Mouse (Mus musculus) MEL (cell line): Measurements from ENCODE around the gene Ankrd45. TPM values are rescaled to one million over a fixed set of nuclear protein-coding genes. Genes with fewer than 3 reads are reported as not detected.
A peak's percentile ranks its signal among the peaks of the same experiment; 100 is the strongest.

ENCODE experiments used
- DNase-seq: peaks from one replicate; pipeline ENCODE4 v3.0.0; 2011; ENCODE audit warnings: low read depth, low spot score
- H3K27ac ChIP-seq: 2 replicates; pipeline ENCODE4 v1.5.1; 2012; ENCODE audit warnings: low read depth, mild to moderate bottlenecking, control low read depth, low read length, moderate library complexity; ENCODE audit not compliant: control insufficient read depth
- H3K27me3 ChIP-seq, 2 experiments: fragments of 150-350 bp in 1 of 2; sonication (generic) in 1 of 2; 2 replicates each; pipeline ENCODE4 v1.6.1; 2012; ENCODE audit warnings: low read length in 2 of 2, mild to moderate bottlenecking in 2 of 2, improper control_type of control experiment in 1 of 2, moderate library complexity in 1 of 2; ENCODE audit not compliant: insufficient read depth in 2 of 2, control insufficient read depth in 1 of 2
- H3K36me3 ChIP-seq, 2 experiments: 2 replicates each; pipeline ENCODE4 v1.6.1; 2012 to 2014; ENCODE audit warnings: low read length in 2 of 2, improper control_type of control experiment in 1 of 2, inconsistent platforms in 1 of 2, mild to moderate bottlenecking in 1 of 2; ENCODE audit not compliant: insufficient read depth in 2 of 2, control insufficient read depth in 1 of 2
- H3K4me1 ChIP-seq, 2 experiments: fragments of 150-350 bp in 1 of 2; sonication (generic) in 1 of 2; 2 replicates each; pipeline ENCODE4 v1.6.1; 2012; ENCODE audit warnings: low read length in 2 of 2, improper control_type of control experiment in 1 of 2, mild to moderate bottlenecking in 1 of 2; ENCODE audit not compliant: insufficient read depth in 2 of 2, control insufficient read depth in 1 of 2
- H3K4me3 ChIP-seq, 2 experiments: fragments of 150-350 bp in 1 of 2; sonication (generic) in 1 of 2; 2 replicates each; pipeline ENCODE4 v1.5.1; 2012; ENCODE audit warnings: low read depth in 2 of 2, low read length in 2 of 2, mild to moderate bottlenecking in 2 of 2, moderate library complexity in 2 of 2, control low read depth in 1 of 2, improper control_type of control experiment in 1 of 2; ENCODE audit not compliant: control insufficient read depth in 1 of 2, insufficient read depth in 1 of 2
- H3K79me2 ChIP-seq: 2 replicates; pipeline ENCODE4 v1.6.1; 2012; ENCODE audit warnings: mild to moderate bottlenecking, low read length, moderate library complexity; ENCODE audit not compliant: control insufficient read depth, poor library complexity, insufficient read depth
- H3K9ac ChIP-seq: 2 replicates; pipeline ENCODE4 v1.6.1; 2012; ENCODE audit warnings: low read depth, mild to moderate bottlenecking, control low read depth, low read length, moderate library complexity; ENCODE audit not compliant: control insufficient read depth, poor library complexity, severe bottlenecking
- H3K9me3 ChIP-seq: fragments of 150-350 bp; sonication (generic); replicated peaks from 2 replicates; pipeline ENCODE4 v1.6.1; 2012; ENCODE audit warnings: mild to moderate bottlenecking, low read length, improper control_type of control experiment, moderate library complexity; ENCODE audit not compliant: insufficient read depth
- BHLHE40 ChIP-seq: IDR thresholded peaks from 2 replicates; pipeline ENCODE4 v1.6.1; 2012; ENCODE audit warnings: low read depth, mild to moderate bottlenecking, inconsistent platforms, low read length, improper control_type of control experiment, borderline replicate concordance
- CHD1 ChIP-seq: IDR thresholded peaks from 2 replicates; pipeline ENCODE4 v1.6.1; 2012; ENCODE audit warnings: low read depth, mild to moderate bottlenecking, inconsistent platforms, low read length, improper control_type of control experiment
- CHD2 ChIP-seq: IDR thresholded peaks from 2 replicates; pipeline ENCODE4 v1.6.1; 2011; ENCODE audit warnings: low read length, improper control_type of control experiment
- CTCF ChIP-seq, 3 experiments: IDR thresholded peaks in 2 of 3; conservative IDR thresholded peaks in 1 of 3; 2 replicates each; pipeline ENCODE4 v1.5.1; 2011 to 2012; ENCODE audit warnings: low read length in 3 of 3, low read depth in 2 of 3, mild to moderate bottlenecking in 2 of 3, improper control_type of control experiment in 1 of 3, inconsistent platforms in 1 of 3, mixed read lengths in 1 of 3, moderate library complexity in 1 of 3; ENCODE audit not compliant: control insufficient read depth in 1 of 3, insufficient read depth in 1 of 3, poor library complexity in 1 of 3, severe bottlenecking in 1 of 3
- E2F4 ChIP-seq: IDR thresholded peaks from 2 replicates; pipeline ENCODE4 v1.6.1; 2011; ENCODE audit warnings: low read depth, low read length, improper control_type of control experiment, borderline replicate concordance
- ELF1 ChIP-seq: IDR thresholded peaks from 2 replicates; pipeline ENCODE4 v1.6.1; 2014; ENCODE audit warnings: low read depth, mild to moderate bottlenecking, inconsistent platforms, low read length, improper control_type of control experiment, moderate library complexity
- EP300 ChIP-seq, 2 experiments: IDR thresholded peaks; 2 replicates each; pipeline ENCODE4 v1.6.1; 2011; ENCODE audit warnings: improper control_type of control experiment in 2 of 2, low read length in 2 of 2, low read depth in 1 of 2, mild to moderate bottlenecking in 1 of 2
- ETS1 ChIP-seq: IDR thresholded peaks from 2 replicates; pipeline ENCODE4 v1.6.1; 2012; ENCODE audit warnings: low read depth, mild to moderate bottlenecking, inconsistent platforms, low read length, improper control_type of control experiment, moderate library complexity
- GABPA ChIP-seq: IDR thresholded peaks from 2 replicates; pipeline ENCODE4 v1.6.1; 2012; ENCODE audit warnings: low read depth, mild to moderate bottlenecking, inconsistent platforms, low read length, improper control_type of control experiment, moderate library complexity
- HCFC1 ChIP-seq: IDR thresholded peaks from 2 replicates; pipeline ENCODE4 v1.6.1; 2012; ENCODE audit warnings: low read depth, mild to moderate bottlenecking, inconsistent platforms, low read length, improper control_type of control experiment, moderate library complexity
- JUND ChIP-seq: IDR thresholded peaks from 2 replicates; pipeline ENCODE4 v1.6.1; 2011; ENCODE audit warnings: low read depth, mild to moderate bottlenecking, improper control_type of control experiment, low read length
- KAT2A ChIP-seq: conservative IDR thresholded peaks from 2 replicates; pipeline ENCODE4 v1.6.1; 2012; ENCODE audit warnings: low read depth, low read length, improper control_type of control experiment, inconsistent platforms
- MAFK ChIP-seq: IDR thresholded peaks from 2 replicates; pipeline ENCODE4 v1.6.1; 2011; ENCODE audit warnings: low read depth, mild to moderate bottlenecking, low read length, improper control_type of control experiment, borderline replicate concordance
- MAX ChIP-seq: IDR thresholded peaks from 2 replicates; pipeline ENCODE4 v1.6.1; 2011; ENCODE audit warnings: low read length, improper control_type of control experiment
- MAZ ChIP-seq: IDR thresholded peaks from 2 replicates; pipeline ENCODE4 v1.6.1; 2012; ENCODE audit warnings: low read depth, mild to moderate bottlenecking, inconsistent platforms, low read length, improper control_type of control experiment
- MEF2A ChIP-seq: IDR thresholded peaks from 2 replicates; pipeline ENCODE4 v1.6.1; 2014; ENCODE audit warnings: low read depth, mild to moderate bottlenecking, inconsistent platforms, low read length, improper control_type of control experiment; ENCODE audit not compliant: poor library complexity, insufficient replicate concordance, severe bottlenecking; ENCODE audit errors: extremely low read depth
- MXI1 ChIP-seq: IDR thresholded peaks from 2 replicates; pipeline ENCODE4 v1.6.1; 2011; ENCODE audit warnings: mild to moderate bottlenecking, low read depth, low read length, improper control_type of control experiment
- MYB ChIP-seq: IDR thresholded peaks from 2 replicates; pipeline ENCODE4 v1.6.1; 2011; ENCODE audit warnings: mild to moderate bottlenecking, low read depth, low read length, improper control_type of control experiment
- MYC ChIP-seq: IDR thresholded peaks from 2 replicates; pipeline ENCODE4 v1.6.1; 2011; ENCODE audit warnings: low read depth, mild to moderate bottlenecking, low read length, improper control_type of control experiment, moderate library complexity
- NELFE ChIP-seq: IDR thresholded peaks from 2 replicates; pipeline ENCODE4 v1.6.1; 2011; ENCODE audit warnings: low read depth, low read length, improper control_type of control experiment
- POLR2A ChIP-seq, 2 experiments: IDR thresholded peaks; 2 replicates each; pipeline ENCODE4 v1.6.1; 2011 to 2012; ENCODE audit warnings: low read length in 2 of 2, mild to moderate bottlenecking in 2 of 2, control low read depth in 1 of 2, improper control_type of control experiment in 1 of 2, low read depth in 1 of 2, moderate library complexity in 1 of 2; ENCODE audit not compliant: control insufficient read depth in 1 of 2, insufficient read depth in 1 of 2, poor library complexity in 1 of 2
- POLR2AphosphoS2 ChIP-seq: IDR thresholded peaks from 2 replicates; pipeline ENCODE4 v1.6.1; 2011; ENCODE audit warnings: low read length, improper control_type of control experiment
- RAD21 ChIP-seq: IDR thresholded peaks from 2 replicates; pipeline ENCODE4 v1.6.1; 2011; ENCODE audit warnings: mild to moderate bottlenecking, low read depth, low read length, improper control_type of control experiment
- RCOR1 ChIP-seq: IDR thresholded peaks from 2 replicates; pipeline ENCODE4 v1.6.1; 2012; ENCODE audit warnings: low read depth, mild to moderate bottlenecking, inconsistent platforms, low read length, improper control_type of control experiment
- SIN3A ChIP-seq: IDR thresholded peaks from 2 replicates; pipeline ENCODE4 v1.6.1; 2012; ENCODE audit warnings: low read length, improper control_type of control experiment, inconsistent platforms
- SMC3 ChIP-seq: IDR thresholded peaks from 2 replicates; pipeline ENCODE4 v1.6.1; 2011; ENCODE audit warnings: low read depth, low read length, improper control_type of control experiment
- TAL1 ChIP-seq: IDR thresholded peaks from 2 replicates; pipeline ENCODE4 v1.6.1; 2012; ENCODE audit warnings: mild to moderate bottlenecking, inconsistent platforms, low read length, moderate library complexity, mixed read lengths
- TBP ChIP-seq: IDR thresholded peaks from 2 replicates; pipeline ENCODE4 v1.8.0; 2011; ENCODE audit warnings: low read depth, low read length, improper control_type of control experiment
- TCF12 ChIP-seq: IDR thresholded peaks from 2 replicates; pipeline ENCODE4 v1.6.1; 2014; ENCODE audit warnings: low read depth, mild to moderate bottlenecking, inconsistent platforms, low read length, improper control_type of control experiment, moderate library complexity
- UBTF ChIP-seq: IDR thresholded peaks from 2 replicates; pipeline ENCODE4 v1.6.1; 2012; ENCODE audit warnings: low read depth, mild to moderate bottlenecking, inconsistent platforms, low read length, improper control_type of control experiment, moderate library complexity, borderline replicate concordance; ENCODE audit not compliant: insufficient read depth
- USF2 ChIP-seq, 2 experiments: IDR thresholded peaks; 2 replicates each; pipeline ENCODE4 v1.6.1; 2011 to 2012; ENCODE audit warnings: improper control_type of control experiment in 2 of 2, low read length in 2 of 2, borderline replicate concordance in 1 of 2, inconsistent platforms in 1 of 2, low read depth in 1 of 2, mild to moderate bottlenecking in 1 of 2; ENCODE audit not compliant: insufficient read depth in 1 of 2
- ZC3H11A ChIP-seq: IDR thresholded peaks from 2 replicates; pipeline ENCODE4 v1.6.1; 2012; ENCODE audit warnings: low read depth, mild to moderate bottlenecking, inconsistent platforms, low read length, improper control_type of control experiment
- ZKSCAN1 ChIP-seq: IDR thresholded peaks from 2 replicates; pipeline ENCODE4 v1.6.1; 2012; ENCODE audit warnings: low read depth, mild to moderate bottlenecking, inconsistent platforms, low read length, improper control_type of control experiment, moderate library complexity
- ZMIZ1 ChIP-seq: IDR thresholded peaks from 2 replicates; pipeline ENCODE4 v1.6.1; 2012; ENCODE audit warnings: low read depth, mild to moderate bottlenecking, inconsistent platforms, low read length, improper control_type of control experiment, moderate library complexity
- ZNF384 ChIP-seq: IDR thresholded peaks from 2 replicates; pipeline ENCODE4 v1.6.1; 2012; ENCODE audit warnings: low read depth, mild to moderate bottlenecking, inconsistent platforms, low read length, improper control_type of control experiment
- polyA plus RNA-seq, 2 experiments: library from polyadenylated mRNA; stranded (reverse) in 1 of 2; unstranded in 1 of 2; fragments of >175 nt in 1 of 2; fragments of >200 nt in 1 of 2; gene quantifications; 2 replicates each; pipeline versions ENCODE4 v1.2.1 to v1.2.4; 2012; ENCODE audit warnings: low replicate concordance in 2 of 2, low read depth in 1 of 2; ENCODE audit not compliant: insufficient read length in 2 of 2, insufficient read depth in 1 of 2, missing spikeins in 1 of 2
- total RNA-seq: library from RNA; depleted of rRNA; stranded (reverse); fragments of 300-350 nt; gene quantifications from 2 replicates; pipeline ENCODE4 v1.2.3, GENCODE M21; 2012

Ankrd45 gene
- total and polyA plus RNA-seq, 3 experiments, result not detected

GRCm38 (mm10) chr1:161170651-161171050 is 28.2 kb downstream of the Ankrd45 start (continued):
- no peak for TF ChIP-seq CHD1
- TF ChIP-seq ELF1, result no peak
- no peak; the same call in 1 of the 2 replicates for TF ChIP-seq SIN3A
- peak; percentile 49; the same call in 1 of the 2 replicates for TF ChIP-seq BHLHE40
- no peak for TF ChIP-seq ZNF384
- peak; percentile 71 for TF ChIP-seq SMC3
- 0 out of 2 replicates have a peak, but pooled peaks have one; percentile 6 for TF ChIP-seq TCF12
- TF ChIP-seq EP300 (IDR thresholded peaks at IDR 0.05; ENCODE audit: low read depth in 1 of 2, low read length in 2 of 2), result no peak
- no peak for TF ChIP-seq POLR2A (IDR thresholded peaks at IDR 0.05; ENCODE audit: control insufficient read depth in 1 of 2, insufficient read depth in 1 of 2, low read depth in 1 of 2, low read length in 2 of 2, poor library complexity in 1 of 2)
- TF ChIP-seq ZKSCAN1, result no peak
- TF ChIP-seq MEF2A, result no peak
- no peak for TF ChIP-seq ZMIZ1
- TF ChIP-seq GABPA, result no peak
- TF ChIP-seq ZC3H11A, result peak; percentile 54
- peak in 2 of 3 experiments; percentile 76 to 90; a peak in 5 of 6 replicates for TF ChIP-seq CTCF (IDR thresholded peaks at IDR 0.05 in 2 of 3, conservative IDR thresholded peaks at IDR 0.05 in 1 of 3; ENCODE audit: control insufficient read depth in 1 of 3, insufficient read depth in 1 of 3, low read depth in 2 of 3, low read length in 3 of 3, poor library complexity in 1 of 3, severe bottlenecking in 1 of 3)
- no peak for TF ChIP-seq MYC

- Histone ChIP-seq H3K9ac (no peak overlapping the region), H3K36me3 (no peaks in the 10 kb centered on the region), H3K9me3 (no peaks in the 10 kb centered on the region), H3K27me3 (peaks cover 0 to 1% of the 10 kb centered on the region in 2 experiments; a peak in 1 of 4 replicates), H3K79me2 (no peaks in the 10 kb centered on the region), H3K4me1 (no peaks in the 10 kb centered on the region; a peak in 1 of 4 replicates), H3K4me3 (peak overlapping the region in 1 of 2 experiments; percentile 30; a peak in 2 of 4 replicates), H3K27ac (no peak overlapping the region)
- DNase-seq, result peak; percentile 85
- TF ChIP-seq MYB, result no peak
- TF ChIP-seq E2F4, result no peak
- no peak for TF ChIP-seq JUND
- TF ChIP-seq MAZ, result 0 out of 2 replicates have a peak, but pooled peaks have one; percentile 66
- no peak for TF ChIP-seq MYC
- no peak for TF ChIP-seq TBP
- TF ChIP-seq UBTF, result no peak
- TF ChIP-seq ETS1, result no peak
- no peak for TF ChIP-seq RCOR1
- no peak for TF ChIP-seq TCF12
- TF ChIP-seq MAFK, result no peak
- TF ChIP-seq HCFC1, result no peak
- no peak for TF ChIP-seq CHD2
- no peak for TF ChIP-seq ZKSCAN1
- TF ChIP-seq POLR2AphosphoS2, result no peak
- peak; percentile 60 for TF ChIP-seq RAD21
- no peak for TF ChIP-seq TAL1
- no peak for TF ChIP-seq NELFE
- TF ChIP-seq MAX, result no peak
- no peak for TF ChIP-seq CHD1
- no peak for TF ChIP-seq KAT2A
- peak; percentile 82 to 87 (median 85) for TF ChIP-seq CTCF (IDR thresholded peaks at IDR 0.05 in 2 of 3, conservative IDR thresholded peaks at IDR 0.05 in 1 of 3; ENCODE audit: control insufficient read depth in 1 of 3, insufficient read depth in 1 of 3, low read depth in 2 of 3, low read length in 3 of 3, poor library complexity in 1 of 3, severe bottlenecking in 1 of 3)
- TF ChIP-seq SMC3, result peak; percentile 76
- TF ChIP-seq POLR2A (IDR thresholded peaks at IDR 0.05; ENCODE audit: control insufficient read depth in 1 of 2, insufficient read depth in 1 of 2, low read depth in 1 of 2, low read length in 2 of 2, poor library complexity in 1 of 2), result no peak
- no peak for TF ChIP-seq MXI1
- TF ChIP-seq USF2 (IDR thresholded peaks at IDR 0.05; ENCODE audit: borderline replicate concordance in 1 of 2, insufficient read depth in 1 of 2, low read depth in 1 of 2, low read length in 2 of 2), result no peak
- TF ChIP-seq SIN3A, result no peak
These were observed 38.2 kb downstream of the Ankrd45 start for GRCm38 (mm10) chr1:161180674-161181073.
